Mouse (Mus musculus): ENCODE measurements around the gene Fkbp5.
"Not testable (repeated sequence)": the region's sequence is repeated elsewhere in the genome, so short reads cannot be mapped to it uniquely, and the experiment has no call there.

Gene Fkbp5

DNA sequence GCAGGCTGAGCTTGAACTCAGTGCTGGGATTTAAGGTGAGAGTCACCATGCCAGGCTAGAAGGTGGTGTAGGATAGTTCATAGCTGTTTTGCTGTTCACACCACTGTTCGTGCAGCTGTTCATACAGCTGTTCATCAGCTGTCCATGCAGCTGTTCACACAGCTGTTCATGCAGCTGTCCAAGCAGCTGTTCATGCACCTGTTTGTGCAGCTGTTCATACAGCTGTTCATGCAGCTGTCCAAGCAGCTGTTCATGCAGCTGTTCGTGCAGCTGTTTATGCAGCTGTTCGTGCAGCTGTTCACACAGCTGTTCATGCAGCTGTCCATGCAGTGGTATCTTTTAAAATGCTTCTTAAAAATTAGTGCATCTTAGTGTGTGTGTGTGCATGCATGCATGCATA, 128.8 kb downstream of the Fkbp5 start:
- ATAC-seq (ENCODE audit: insufficient number of reproducible peaks, low FRiP score, low TSS enrichment), result no peak

GRCm38 (mm10) chr17:28386150-28386905, 131.0 kb downstream of the Fkbp5 start:
- no peak for ATAC-seq (ENCODE audit: insufficient number of reproducible peaks, low FRiP score, low TSS enrichment)

DNA sequence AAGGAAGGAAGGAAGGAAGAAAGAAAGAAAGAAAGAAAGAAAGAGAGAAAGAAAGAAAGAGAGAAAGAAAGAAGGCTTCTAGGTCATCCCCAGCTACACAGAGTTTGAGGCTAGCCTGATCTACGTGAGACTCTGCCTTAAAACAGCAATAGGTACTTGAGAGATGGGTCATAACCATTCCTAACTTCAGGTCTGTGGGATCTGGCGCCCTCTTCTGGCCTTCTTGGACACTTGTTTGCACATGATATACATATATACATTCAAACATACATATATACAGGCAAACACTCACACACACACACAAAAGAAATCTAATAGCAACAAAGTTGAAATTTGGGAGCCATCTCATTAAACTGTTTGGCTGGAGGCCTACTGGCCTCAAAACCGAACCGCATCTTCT, 133.0 kb downstream of the Fkbp5 start:
- no peak for ATAC-seq (ENCODE audit: insufficient number of reproducible peaks, low FRiP score, low TSS enrichment)

DNA sequence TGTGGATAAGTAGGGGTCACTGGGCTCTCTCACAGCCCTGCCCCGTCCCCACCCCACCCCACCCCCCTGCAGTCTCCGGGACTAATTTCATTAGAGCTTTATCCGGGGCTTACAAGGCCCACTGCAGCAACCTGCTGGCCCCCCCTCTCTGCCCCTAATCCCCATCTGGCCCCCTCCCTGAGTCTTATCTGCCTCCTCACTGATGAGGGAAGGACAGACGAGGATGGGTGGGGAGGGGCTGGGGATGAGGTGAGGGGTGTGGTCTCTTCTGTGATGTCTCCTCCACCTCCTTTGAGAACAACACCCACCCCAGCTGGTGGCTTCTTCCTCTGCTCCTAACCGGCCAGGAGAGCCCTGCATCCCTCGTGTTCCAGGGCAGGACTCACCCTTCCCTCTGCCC, 137.1 kb downstream of the Fkbp5 start:
- no peak for ATAC-seq (ENCODE audit: insufficient number of reproducible peaks, low FRiP score, low TSS enrichment)

GRCm38 (mm10) chr17:28375592-28376061, 141.7 kb downstream of the Fkbp5 start:
- ATAC-seq (ENCODE audit: insufficient number of reproducible peaks, low FRiP score, low TSS enrichment), result no peak

DNA sequence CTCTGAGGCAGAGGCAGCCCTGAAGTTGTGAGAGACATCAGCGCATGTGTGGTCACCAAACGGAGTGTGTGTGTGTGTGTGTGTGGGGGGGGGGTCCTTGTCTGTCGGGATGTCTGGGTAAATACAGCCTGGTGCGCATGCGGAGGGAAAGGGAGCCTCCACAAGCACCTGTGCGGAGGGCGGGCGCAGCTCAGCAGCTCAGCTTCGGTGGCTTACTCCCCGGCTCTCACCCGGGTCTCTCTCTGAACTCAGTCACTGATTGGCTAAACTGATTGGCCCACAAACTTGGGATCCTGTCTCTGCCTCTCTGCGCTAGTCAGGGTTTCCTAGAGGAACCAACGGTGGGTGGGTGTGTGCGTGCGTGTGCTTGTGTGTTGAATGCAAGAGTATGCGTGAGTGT, 142.8 kb downstream of the Fkbp5 start:
- ATAC-seq (ENCODE audit: insufficient number of reproducible peaks, low FRiP score, low TSS enrichment), result no peak

DNA sequence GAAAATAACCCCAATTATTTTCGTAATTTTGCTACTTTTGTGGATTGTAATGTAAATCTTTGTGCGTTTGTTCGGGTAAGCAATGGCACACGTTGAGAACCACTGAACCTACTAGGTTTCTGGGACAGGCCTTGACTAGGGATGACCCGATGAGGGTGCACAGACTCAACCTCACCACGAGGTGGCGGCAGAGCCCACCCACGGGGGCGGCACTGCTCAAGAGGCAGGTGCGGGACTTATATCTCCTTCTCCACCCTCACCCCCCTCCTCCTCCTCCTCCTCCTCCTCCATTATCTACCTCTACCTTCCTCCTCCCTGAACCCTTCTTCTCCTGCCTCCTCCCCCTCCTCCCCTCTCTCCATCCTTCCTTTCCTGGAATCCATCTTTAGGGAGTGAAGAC, 143.5 kb downstream of the Fkbp5 start:
- no peak for ATAC-seq (ENCODE audit: insufficient number of reproducible peaks, low FRiP score, low TSS enrichment)

- ATAC-seq (ENCODE audit: insufficient number of reproducible peaks, low FRiP score, low TSS enrichment), result no peak
Measured at GRCm38 (mm10) chr17:28371941-28372340, 145.4 kb downstream of the Fkbp5 start.

GRCm38 (mm10) chr17:28371286-28371685, 146.0 kb downstream of the Fkbp5 start:
- ATAC-seq (ENCODE audit: insufficient number of reproducible peaks, low FRiP score, low TSS enrichment), result no peak

- ATAC-seq (ENCODE audit: insufficient number of reproducible peaks, low FRiP score, low TSS enrichment), result no peak
Measured at GRCm38 (mm10) chr17:28369056-28369455, 148.3 kb downstream of the Fkbp5 start.

DNA sequence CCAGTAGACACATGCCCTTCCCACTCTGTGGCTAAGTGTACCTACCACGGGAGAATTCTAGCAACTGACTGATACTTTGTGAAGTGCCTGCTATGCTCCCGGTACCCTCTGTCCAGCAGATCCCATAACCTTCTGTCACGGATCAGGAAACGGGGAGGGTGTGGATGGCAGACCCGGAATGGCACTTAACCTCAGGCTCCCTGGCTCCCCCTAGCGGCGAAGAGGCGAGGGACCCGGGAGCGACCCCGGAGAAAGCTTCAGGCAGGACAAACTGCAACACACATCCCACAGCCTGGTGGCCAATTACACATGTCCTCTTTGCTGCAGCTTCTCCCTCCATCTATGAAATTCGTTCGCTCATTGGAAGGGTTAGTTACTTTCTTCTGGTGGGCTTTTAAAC, 148.9 kb downstream of the Fkbp5 start:
- no peak; the same call in 1 of the 2 replicates for ATAC-seq (ENCODE audit: insufficient number of reproducible peaks, low FRiP score, low TSS enrichment)

DNA sequence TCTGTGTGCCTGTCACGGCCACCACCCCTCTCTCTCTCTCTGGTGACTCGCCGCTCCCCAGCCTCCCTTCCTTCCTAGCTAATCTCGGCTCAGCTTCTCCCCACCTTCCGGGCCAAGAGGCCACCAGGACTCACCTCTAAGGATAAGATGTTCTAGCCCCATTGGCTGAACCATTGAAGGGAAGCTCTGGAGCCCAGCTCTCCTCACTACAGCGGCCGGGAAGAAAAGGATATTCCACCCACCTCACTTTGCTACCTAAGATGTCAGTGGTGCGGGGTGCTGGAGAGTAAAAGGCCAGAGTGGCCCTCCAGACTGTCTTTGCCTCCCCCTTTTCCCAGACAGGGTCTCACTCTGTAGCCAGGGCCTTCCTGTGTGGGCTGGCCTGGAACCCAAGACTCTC, 152.2 kb downstream of the Fkbp5 start, which contains the start of gene Tulp1:
TSS of gene Tulp1 (minus strand) at position 101 of the 400 bp plus-strand sequence.
- no peak for ATAC-seq (ENCODE audit: insufficient number of reproducible peaks, low FRiP score, low TSS enrichment)

DNA sequence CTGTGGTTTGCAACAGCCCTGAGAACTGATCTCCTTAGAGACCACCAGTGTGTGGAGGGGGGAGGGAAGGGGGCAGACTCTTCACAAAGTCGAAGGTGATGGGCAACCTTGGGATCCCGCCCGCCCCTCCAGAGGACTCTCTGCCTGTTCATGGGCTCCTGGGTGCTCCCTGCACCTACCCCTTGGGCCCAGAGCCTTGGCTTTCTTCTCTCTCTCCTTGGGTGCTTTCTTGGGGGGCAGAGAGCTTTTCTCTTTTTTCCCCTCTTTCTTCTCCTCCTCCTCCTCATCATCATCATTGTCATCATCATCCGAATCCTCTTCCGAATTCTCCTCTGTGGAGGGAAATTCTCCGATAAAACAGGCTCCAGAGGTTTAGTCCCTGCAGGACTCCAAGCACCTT, 153.8 kb downstream of the Fkbp5 start:
- ATAC-seq (ENCODE audit: insufficient number of reproducible peaks, low FRiP score, low TSS enrichment), result no peak

- ATAC-seq (ENCODE audit: insufficient number of reproducible peaks, low FRiP score, low TSS enrichment), result no peak
Measured at GRCm38 (mm10) chr17:28362653-28363292, 154.6 kb downstream of the Fkbp5 start.

DNA sequence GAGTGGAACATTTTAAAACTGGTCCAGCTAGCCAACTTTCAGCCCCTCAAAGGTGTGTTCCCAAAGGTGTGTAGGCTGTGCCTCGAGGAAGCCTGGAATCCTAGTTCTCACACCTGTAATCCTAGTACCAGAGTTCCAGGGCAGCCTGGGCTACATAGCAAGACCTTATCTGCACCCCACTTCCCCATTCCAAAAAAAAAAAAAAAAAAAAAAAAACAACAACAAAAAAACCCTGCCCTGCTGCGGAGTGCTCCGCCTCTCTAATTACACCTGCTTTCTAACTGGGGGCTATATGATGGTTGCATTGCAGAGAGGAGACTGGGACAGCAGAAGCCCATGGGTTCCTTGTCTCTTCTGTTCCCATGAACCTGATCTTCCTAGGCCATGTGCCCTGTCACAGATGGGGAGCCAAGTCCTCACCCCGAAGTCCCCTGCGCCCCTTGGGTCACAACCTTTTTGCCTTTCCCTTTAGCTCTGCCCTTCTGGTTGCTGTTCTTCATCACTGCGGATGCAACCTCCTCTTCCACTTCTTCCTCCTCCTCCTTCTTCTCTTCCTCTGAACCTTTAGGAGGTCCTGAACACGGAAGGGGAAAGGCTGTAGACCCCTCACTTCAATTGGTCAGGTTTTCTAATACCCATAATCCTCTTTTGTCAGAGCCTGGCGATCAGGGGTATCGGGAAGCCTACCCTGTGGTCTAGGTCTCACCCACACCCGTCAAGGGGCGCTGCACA, 155.2 kb downstream of the Fkbp5 start:
- ATAC-seq (ENCODE audit: insufficient number of reproducible peaks, low FRiP score, low TSS enrichment), result no peak

GRCm38 (mm10) chr17:28360531-28361277, 156.6 kb downstream of the Fkbp5 start:
- no peak for ATAC-seq (ENCODE audit: insufficient number of reproducible peaks, low FRiP score, low TSS enrichment)

DNA sequence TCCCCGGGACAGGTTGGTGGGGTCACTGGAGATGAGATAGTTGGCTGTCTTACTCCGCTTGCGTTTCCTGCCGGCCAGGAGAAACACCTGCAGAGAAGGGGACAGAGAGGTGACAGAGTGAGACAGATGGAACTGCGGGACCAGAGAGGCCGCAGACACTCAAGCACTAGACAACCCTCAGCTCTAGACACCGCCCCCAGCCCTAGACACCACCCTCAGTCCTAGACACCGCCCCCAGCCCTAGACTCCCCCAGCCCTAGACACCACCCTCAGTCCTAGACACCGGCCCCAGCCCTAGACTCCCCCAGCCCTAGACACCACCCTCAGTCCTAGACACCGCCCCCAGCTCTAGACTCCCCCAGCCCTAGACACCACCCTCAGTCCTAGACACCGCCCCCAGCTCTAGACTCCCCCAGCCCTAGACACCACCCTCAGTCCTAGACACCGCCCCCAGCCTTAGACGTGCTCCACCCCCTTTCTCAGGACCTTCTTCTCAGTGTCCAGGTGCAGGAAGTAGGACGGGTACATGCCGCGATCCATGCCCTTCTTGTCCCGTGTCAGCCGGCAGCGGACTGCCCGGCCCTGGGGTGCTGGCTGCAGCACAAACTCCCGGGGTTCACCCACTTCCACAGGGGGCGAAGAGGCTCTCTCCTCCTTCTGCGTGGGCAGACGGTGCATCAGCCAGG, 158.6 kb downstream of the Fkbp5 start:
- ATAC-seq (ENCODE audit: insufficient number of reproducible peaks, low FRiP score, low TSS enrichment), result not testable (repeated sequence)

- ATAC-seq (ENCODE audit: insufficient number of reproducible peaks, low FRiP score, low TSS enrichment), result no peak
Measured at GRCm38 (mm10) chr17:28355871-28356270, 161.5 kb downstream of the Fkbp5 start.

GRCm38 (mm10) chr17:28352018-28352417, 165.3 kb downstream of the Fkbp5 start:
- ATAC-seq (ENCODE audit: insufficient number of reproducible peaks, low FRiP score, low TSS enrichment), result no peak

- no peak for ATAC-seq (ENCODE audit: insufficient number of reproducible peaks, low FRiP score, low TSS enrichment)
Measured at GRCm38 (mm10) chr17:28351353-28351890, 165.9 kb downstream of the Fkbp5 start.

Data from cerebellum, adult (tissue).